Mouse (Mus musculus) layer of hippocampus, postnatal 10 days (tissue): ENCODE results near the gene Pmel. TPM values are rescaled to one million over a fixed set of nuclear protein-coding genes. Genes with fewer than 3 reads are reported as not detected.

Experiments
- DNase-seq, 2 experiments: peaks; one replicate each; pipeline ENCODE4 v3.0.0; 2021; ENCODE audit warnings: low spot score in 2 of 2
- long read RNA-seq: library from polyadenylated mRNA; stranded (forward); transcript quantifications from one replicate; pipeline ENCODE4 v2.0.0, GENCODE M21; 2023
- total RNA-seq, 2 experiments: library from RNA; stranded (reverse); gene quantifications; 2 replicates each; pipeline ENCODE4 v1.2.3; 2021

The Pmel gene
- 1 to 10 TPM in 1 of 2 experiments, under 1 TPM in 1; 0.91 to 1.1 TPM for total RNA-seq
- long read RNA-seq, partial matches to known transcripts: 0 of 2 reads
- long read RNA-seq, other reads (novel, unspliced or antisense): 0 of 2 reads

GRCm38 (mm10) chr10:128703895-128704294 is at the start of gene Pmel:
Gene Pmel, plus strand, starts transcription at chr10:128704195.
- DNase-seq: no peak

GRCm38 (mm10) chr10:128655254-128655653 is 48.7 kb upstream of the Pmel start:
- no peak for DNase-seq

DNA sequence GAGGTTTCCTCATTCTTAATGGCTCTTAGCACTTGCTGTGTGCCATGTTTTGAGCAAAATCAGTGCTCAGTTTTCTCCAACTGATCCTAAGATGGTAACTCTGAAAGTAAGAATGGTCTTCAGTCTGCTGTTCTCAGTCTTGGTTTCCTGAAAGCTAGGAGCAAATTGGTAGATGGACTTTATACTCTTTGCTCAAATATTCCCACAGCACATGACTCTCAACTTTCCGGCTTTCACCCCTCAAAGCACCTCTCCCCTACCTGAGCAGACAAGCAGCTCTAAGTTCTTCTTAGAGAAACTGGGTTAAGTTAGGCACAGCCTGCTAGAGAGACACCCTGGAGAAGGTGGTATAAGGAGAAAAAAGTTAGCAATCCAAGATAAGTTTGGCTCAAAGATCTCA is 47.3 kb upstream of the Pmel start:
- no peak for DNase-seq

DNA sequence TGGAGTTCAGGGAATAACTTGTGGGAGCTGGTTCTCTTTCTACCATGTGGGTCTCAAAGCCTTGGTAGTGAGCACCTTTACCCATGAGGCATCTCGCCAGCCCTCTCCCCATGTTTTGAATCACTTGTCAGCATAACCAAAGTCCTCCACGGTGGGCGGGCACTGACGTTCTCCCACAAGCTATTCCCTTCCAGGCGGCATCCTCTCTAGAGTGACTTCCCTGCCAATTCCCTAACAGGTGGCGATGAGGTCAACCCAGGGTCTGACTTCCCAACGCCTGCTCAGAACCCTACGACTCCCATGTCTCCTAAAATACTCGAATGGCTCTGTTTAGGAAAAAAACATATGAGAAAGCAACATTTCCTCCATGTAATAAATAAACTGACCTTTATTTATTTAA is 46.2 kb upstream of the Pmel start:
- no peak for DNase-seq

- DNase-seq: no peak
Measured at GRCm38 (mm10) chr10:128659490-128659889, 44.5 kb upstream of the Pmel start.

- no peak for DNase-seq
Measured at GRCm38 (mm10) chr10:128662465-128662864, 41.5 kb upstream of the Pmel start.

DNA sequence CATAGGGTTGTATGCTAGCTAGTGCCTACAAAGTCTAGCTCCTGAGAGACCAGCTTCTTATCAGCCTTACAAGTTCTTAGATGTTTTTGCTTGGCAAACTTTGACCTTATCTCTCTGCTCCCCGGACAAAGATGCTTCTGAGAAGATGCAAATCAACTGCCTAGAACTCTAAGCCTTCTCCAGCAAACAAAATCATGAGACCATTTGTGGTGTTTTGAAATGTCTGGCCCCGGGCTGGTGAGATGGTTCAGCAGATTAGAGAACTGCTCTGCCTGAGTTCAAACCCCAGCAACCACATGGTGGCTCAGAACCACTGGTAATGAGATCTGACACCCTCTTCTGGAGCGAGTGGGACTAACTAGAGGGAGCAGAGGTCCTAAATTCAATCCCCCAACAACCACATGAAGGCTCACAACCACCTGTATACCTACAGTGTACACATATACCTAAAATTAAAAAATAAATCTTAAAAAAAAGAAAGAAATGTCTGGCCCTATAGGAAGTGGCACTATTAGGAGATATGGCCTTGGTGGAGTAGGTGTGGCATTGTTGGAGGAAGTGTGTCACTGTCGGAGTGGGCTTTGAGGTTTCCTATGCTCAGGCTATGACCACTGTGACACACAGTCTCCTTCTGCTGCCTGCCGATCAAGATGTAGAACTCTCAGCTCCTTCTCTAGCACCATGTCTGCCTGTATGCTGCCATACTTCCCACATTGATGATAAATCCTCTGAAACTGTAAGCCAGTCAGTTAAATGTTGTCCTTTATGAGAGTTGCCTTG is 40.4 kb upstream of the Pmel start:
- DNase-seq: no peak

GRCm38 (mm10) chr10:128664808-128665207 is 39.2 kb upstream of the Pmel start:
- DNase-seq: no peak

GRCm38 (mm10) chr10:128665307-128665706 is 38.7 kb upstream of the Pmel start:
- no peak for DNase-seq

GRCm38 (mm10) chr10:128665806-128666205 is 38.2 kb upstream of the Pmel start:
- no peak for DNase-seq

DNA sequence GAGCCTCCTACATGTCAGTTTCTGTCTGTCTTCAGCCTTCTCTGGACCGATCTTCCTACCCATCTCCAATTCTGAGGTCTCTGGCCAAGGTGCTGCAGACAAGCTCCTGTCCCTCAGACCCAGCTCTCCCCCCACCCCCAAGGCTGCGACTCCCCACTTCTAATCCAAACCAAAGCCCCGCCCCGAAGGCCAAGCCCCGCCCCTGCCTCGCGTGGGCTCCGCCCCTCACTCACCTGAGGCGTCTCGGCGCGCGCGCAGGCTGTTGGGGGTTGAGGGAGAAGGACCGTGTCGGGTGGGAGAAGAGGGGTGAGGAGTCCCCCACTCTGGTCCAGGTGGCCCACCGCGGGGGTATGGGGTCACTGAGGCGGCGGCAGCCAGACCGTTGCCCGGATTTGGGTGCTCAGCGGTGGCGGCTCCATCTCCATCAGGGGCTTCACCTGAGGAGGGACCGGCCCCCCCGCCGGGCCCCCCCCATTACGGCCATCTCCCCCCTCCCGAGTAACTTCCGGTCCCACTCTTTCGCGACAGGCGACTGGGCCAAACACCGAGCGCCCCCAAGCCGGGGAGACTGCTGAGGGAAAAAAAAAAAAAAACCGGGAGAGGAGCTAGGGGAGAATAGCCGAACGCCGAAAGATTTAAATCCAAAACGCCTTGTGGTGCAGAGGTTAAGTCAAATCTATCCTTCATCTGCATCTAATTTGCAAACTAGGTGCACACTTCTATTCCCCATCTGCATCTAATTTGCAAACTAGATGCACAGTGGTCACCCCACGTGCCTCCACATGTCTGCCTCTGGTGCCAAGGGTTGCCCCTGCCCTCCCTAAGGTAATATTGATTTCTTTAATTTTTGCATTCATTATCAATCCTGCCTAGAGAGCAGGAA is 35.0 kb upstream of the Pmel start:
- peak; percentile 63 to 74 for DNase-seq

DNA sequence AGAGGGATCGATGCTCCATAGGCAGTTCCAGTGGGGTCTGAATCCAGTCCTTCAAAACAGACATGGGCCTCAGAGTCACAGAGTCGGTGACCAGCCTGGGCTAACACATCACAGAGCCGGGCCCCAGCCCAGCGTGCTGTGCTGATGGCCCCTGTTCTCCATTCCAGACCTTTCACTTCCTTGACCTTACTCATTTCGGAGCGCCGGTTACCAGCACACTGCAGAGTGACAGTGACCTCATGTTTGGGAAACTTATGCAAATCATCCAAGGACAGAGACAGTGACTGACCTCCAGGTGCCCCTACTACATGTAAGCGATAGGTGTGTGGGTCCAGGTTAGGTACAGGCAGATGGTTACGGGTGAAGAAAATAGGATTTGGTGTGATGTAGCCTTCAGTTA is 32.8 kb upstream of the Pmel start:
- DNase-seq: no peak

DNA sequence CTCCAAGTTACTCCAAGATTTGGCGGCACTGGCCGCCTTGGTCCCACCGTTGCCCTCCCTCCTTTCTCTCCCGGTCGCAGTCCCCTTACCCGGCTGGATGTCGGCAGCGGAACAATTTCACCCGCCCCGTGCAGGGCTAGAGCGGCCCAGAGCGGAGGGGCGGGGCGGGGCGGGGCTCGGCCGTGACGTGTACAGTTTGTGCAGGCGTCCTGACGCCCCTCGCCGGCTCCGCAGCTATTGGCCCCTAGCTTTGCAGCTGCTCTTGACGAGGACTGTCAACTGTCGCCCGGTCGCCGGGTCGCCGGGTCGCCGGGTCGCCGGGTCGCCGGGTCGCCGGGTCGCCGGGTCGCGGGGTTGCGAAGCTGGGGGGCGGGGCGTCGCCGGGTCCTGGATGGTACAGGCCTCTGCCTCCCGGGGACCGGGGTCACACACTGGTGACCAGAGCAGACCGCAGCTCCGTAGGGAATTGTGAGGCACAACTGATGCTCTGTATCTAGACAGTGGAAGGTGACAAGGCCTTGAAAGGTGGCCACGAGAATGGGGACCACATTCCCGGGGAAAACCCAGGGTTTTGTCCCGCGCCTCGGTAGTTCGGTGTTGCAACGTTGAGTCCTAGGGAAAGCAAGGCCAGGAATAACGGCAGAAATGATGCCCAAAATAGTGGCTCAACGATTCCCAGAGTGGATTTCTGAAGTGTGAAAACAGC is 30.1 kb upstream of the Pmel start, which contains the start of gene Suox:
Gene Suox (minus strand): TSS at position 311 of the 706 bp plus-strand sequence.
- DNase-seq: peak; percentile 72 to 86

DNA sequence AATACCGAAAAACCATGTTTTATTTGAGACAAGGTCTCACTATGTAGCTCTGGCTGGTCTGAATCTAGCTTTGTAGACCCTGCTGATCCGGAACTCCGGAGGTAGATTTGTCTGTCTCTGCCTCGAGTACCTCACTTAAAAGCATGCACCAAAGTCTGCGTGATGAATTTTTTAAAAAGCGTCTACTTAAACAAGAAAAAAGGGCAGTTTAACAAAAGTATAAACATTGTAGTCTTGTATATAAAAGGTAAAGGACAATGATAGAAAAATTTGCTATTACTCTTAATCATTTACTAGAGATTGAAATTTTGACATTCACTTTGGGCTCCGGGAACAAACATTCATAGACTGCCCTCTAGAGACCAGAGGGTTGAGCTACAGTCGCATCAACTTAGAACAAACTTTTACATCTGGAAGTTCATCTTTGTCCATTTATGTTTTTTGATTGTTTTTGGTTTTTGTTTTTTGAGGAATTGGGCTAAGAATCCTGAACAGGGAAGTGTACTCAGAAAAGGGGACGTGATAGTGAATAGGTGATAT is 29.5 kb upstream of the Pmel start:
- no peak for DNase-seq

DNA sequence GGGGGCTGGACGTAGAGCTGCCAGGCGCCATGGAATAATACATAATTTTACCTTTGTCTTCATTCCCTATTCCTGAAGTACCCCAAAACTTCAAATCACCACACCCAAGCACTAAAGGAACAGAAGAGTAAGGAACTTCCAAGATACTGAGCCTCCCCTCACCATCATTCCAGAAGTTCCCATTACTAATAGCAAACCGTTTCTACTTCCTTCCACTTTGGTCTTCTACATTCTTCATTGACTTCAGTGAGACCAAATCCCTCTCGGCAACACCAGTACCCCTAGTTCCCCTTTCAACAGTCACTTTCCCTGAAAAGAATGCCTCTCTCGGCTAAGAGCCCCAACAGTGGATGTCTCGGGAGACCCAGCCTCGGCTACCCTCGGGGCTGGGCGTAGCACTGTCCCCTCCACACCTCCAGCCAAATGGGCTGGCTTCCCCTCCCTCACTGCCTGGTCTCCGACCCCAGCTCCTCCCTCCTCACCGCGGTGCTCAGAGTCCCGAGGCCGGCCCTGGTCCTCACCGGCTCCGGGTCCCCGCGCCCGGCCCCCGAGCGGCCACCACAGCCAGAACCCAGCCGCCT is 8.5 kb upstream of the Pmel start:
- DNase-seq: no peak

DNA sequence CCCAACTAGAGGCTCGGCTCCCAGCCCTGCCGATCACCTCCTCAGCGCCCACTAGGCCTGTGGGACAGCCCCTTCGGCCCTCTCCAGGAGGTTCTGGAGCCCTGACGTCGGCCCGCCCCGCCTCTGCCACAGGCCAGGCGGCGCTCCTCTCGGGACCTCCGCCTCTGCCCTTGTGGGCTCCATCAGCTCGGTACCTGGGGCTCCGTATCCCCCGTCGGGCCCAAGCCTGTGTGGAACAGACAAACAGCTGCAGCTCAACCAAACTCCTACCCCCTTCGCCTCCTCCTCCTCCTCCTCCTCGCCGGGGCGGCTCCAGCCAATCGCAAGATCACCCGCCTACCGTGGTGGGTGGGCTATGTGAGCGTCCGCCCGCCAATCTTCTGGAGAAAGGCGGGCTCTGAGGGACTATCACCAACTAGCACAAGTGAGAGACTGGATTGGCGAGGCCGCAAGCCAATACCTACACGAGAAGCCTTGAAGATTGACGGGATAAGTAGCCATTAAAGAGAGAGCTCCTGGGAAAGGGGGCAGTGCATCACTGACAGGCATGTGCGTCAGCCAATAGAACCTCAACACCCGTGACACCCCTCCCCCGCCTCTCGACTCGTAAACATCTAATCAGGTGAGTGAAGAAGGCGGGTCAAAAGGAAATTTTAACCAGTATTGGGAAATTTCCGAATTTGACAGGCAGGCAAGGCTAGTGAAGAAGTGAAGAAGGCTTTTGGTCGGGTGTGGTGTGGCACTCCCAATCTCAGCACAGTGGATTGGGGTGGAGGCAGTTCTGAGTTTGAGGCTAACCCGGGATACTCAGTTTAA is 7.8 kb upstream of the Pmel start, which contains the start of gene Rab5b:
Gene Rab5b (minus strand): TSS at position 273 of the 816 bp plus-strand sequence.
- DNase-seq: peak; percentile 99 to 100

DNA sequence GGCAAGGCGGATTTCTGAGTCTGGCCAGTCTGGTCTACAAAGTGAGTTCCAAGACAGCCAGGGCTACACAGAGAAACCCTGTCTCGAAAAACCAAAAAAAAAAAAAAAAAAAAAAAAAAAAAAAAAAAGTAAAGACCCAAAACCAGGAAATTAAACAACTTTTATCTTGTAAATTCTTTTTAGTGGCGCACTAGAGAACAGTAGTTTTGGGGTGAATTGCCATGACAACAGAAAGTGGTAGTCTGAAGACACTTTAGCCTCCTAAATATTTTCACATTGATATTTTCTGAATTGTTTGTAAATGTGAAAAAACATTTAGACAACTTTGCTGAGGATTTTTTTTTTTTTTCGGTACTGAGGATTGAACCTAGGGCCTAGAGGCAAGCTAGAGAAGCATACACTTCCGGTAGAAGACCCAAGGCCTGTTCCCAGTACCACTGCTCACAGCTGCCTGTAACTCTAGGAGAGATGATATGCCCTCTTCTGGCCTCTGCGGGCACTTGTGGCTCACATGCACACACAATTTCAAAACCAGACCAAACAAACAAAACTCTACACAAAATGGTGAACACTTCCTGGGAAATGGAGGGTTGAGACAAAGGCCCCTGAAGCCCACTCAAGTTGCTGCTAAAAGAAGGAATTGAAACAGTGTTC is 6.8 kb upstream of the Pmel start:
- no peak for DNase-seq

- DNase-seq: no peak
Measured at GRCm38 (mm10) chr10:128699006-128699405, 5.0 kb upstream of the Pmel start.

DNA sequence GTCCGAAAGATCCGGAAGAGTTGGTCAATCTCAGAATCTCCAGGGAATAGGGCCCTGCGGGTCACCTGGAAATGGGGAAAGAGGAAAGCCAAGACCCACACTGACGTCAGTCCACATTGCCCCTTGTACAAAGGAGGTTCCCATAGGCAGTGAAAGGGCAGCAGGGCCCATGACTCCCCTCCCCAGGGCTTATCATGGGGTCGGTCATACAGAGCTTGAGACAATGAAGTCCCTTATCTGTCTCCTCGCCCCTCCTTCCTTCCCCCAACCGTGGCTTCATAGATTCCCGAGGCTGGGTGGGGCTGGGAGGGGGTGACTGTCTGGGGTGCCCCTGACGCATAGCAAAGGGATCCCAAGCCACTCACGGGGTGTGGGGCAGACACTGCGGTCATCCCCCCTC is 4.4 kb upstream of the Pmel start:
- no peak for DNase-seq
